Mouse (Mus musculus) adrenal gland (tissue): ENCODE results near the gene Ndufa5.

ENCODE experiments used
- intact Hi-C: fragments of 180-260 bp; cut with DNase I; formaldehyde crosslinking; loops from one replicate; pipeline ENCODE4 v1.15.1; 2025

Gene Ndufa5

GRCm38 (mm10) chr6:24530166-24530565 lies 2.4 kb upstream of the Ndufa5 start:
- intact Hi-C loops = loop anchor here (2.0 to 10.0 kb wide), 2 partner anchors 97 to 195 kb away; no protein-coding TSS in a partner anchor

DNA sequence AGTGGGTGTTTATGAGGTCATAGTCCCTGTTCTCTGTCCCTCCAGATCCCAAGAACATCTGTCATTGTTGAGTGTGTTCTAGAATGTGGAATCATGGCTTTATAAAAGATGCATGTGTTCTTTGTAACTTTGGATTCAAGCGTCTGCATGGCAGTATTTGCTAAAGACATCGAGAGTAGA lies 141 bp upstream of the Ndufa5 start, which contains the start of gene Asb15:
Gene Asb15 (plus strand): TSS at position 81 of the 180 bp plus-strand sequence.
- intact Hi-C loops = loop anchor here (5.0 to 10.0 kb wide), 2 partner anchors 134 to 377 kb away; no protein-coding TSS in a partner anchor

GRCm38 (mm10) chr6:24525705-24526104 lies 2.1 kb downstream of the Ndufa5 start:
- intact Hi-C loops = loop anchor here (5.0 to 10.0 kb wide), 2 partner anchors 137 to 379 kb away; no protein-coding TSS in a partner anchor

- intact Hi-C loops = no loop called here
These were observed 11.6 kb downstream of the Ndufa5 start for GRCm38 (mm10) chr6:24516197-24516596.

DNA sequence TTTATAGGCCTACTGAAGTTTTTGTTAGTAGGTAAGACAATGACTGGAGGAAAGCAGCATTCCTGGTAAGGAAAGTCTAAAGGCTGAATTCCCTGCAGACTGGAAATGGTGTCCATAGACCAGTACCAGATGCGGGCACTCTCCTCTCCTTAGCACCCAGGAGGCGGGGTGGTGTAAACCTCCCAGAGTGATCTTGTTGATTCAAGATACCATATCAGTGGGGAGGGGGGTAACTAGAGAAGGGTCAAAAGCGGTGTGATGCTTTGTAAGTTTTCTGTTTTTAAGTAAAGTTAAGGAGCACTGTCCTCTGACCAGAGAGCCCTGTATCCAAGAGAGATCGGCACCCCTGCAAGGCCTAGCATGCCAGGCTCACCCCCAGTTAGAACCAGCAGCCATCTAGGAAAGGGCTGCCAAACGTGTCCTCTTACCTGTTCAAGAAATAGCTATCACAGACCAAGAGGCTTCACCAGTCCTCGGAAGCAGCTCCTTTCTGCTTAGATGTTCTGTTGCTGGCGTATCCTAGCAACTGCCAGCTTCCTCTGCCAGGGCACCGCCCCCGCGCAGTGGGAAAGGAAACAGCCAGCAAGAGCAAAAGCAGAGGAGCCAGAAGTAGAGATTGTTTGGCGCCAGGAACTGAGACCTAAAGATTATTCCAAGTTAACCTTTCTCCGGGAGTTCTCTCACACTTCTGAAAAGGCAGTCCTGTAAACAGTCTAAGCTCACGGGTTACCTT lies 13.1 kb downstream of the Ndufa5 start, which contains the start of gene Iqub:
Gene Iqub (minus strand): TSS at position 516 of the 733 bp plus-strand sequence.
- intact Hi-C loops = no loop called here

- intact Hi-C loops = no loop called here
These were observed 23.7 kb downstream of the Ndufa5 start for GRCm38 (mm10) chr6:24504141-24504540.

DNA sequence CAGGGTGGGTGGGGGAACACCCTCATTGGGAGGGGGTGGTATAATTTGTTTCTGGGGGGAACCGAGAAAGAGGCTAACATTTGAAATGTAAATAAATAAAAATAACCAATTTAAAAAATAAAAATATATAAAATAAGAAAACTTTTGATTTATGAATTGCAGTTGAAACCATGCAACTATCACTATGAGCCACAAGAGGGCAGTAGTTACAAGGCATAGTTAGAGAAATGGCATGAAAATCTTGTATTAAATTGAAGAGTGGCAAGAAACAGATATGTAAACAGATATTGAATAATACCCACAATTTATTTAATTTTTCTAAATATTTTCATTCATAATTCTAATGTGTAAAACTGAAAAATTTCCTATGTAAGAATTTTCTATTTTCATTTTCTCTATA lies 37.5 kb downstream of the Ndufa5 start:
- intact Hi-C loops = no loop called here

DNA sequence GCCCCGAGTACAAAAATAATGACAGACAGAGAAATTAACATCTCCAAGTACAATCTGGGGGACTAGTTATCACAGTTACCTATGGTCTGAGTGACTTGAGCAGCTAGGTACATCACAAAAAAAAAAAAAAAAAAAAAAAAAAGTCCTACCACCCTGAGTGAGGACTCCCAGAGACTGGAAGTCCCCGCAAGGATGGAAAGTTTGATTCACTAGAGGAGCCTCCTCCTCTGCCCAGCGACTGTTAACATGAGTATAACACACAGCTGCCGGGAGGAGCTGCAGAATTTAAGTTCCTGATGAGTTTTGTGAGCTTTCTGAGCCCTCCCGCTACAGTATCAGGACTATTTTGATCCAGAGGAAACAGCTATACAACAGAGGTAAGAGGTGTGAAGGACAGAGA lies 41.3 kb downstream of the Ndufa5 start:
- intact Hi-C loops = no loop called here

- intact Hi-C loops = no loop called here
These were observed 57.2 kb downstream of the Ndufa5 start for GRCm38 (mm10) chr6:24470571-24471132.

DNA sequence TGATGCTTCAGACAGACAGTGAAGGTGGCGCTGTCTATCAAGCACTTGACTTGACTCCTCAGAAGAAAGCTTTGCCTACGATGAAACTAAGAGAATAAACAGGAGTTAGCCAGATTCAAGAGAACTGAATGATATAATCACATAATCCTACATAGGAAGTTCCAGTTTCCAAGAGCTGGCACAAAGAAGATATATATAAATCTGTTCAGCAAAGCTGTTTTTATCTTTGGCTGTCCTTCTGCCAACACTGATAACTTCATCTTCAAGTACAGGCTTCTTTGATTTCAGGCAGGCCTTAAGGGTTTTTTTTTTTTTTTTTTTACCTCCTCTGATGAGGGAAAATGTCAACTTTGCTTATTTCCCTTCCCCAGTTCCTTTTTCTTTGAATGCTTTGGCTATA lies 57.7 kb downstream of the Ndufa5 start:
- intact Hi-C loops = no loop called here
